ENCODE assay signal across 8 mouse cellular contexts in genomic region chr11:98203351-98203911, GRCm38 (mm10). TPM values are rescaled to one million over a fixed set of nuclear protein-coding genes. Genes with fewer than 3 reads are reported as not detected.
DNase-seq lines count a peak whose midpoint lies in the region; ATAC-seq and TF ChIP-seq lines count a peak whose summit lies in the region.

No protein-coding gene starts in this region.

- intact Hi-C loops in left cerebral cortex, adult 2 months (cut with DNase I): loop anchor here (5.0 kb wide), 1 partner anchor 176 kb away; the partner anchor contains the start of gene Rpl19
- intact Hi-C loops in left cerebral cortex, postnatal 4 days (cut with DNase I): no loop called here

- TF ChIP-seq POLR2A in bone marrow, adult 2 months (IDR thresholded peaks at IDR 0.05; ENCODE audit: borderline replicate concordance, control insufficient read depth, low read depth, low read length): 0 out of 2 replicates have a peak, but pooled peaks have one; percentile 33

- ATAC-seq in embryonic facial prominence, embryonic 15.5 days (ENCODE audit: insufficient number of reproducible peaks, low FRiP score, low TSS enrichment, low read depth): no peak; the same call in 1 of the 2 replicates
- peak; percentile 61 for ATAC-seq in hindbrain, embryonic 16.5 days
- no peak; the same call in 1 of the 2 replicates for ATAC-seq in liver, embryonic 14.5 days (ENCODE audit: insufficient read depth)

- peak overlapping the region; percentile 99 for H3K9ac ChIP-seq in embryonic facial prominence, embryonic 15.5 days
- H3K9ac ChIP-seq in hindbrain, embryonic 16.5 days (ENCODE audit: low read depth, low read length): peak overlapping the region; percentile 93
- peak overlapping the region; percentile 97 for H3K9ac ChIP-seq in liver, embryonic 14.5 days (replicated peaks)

- H3K4me2 ChIP-seq in embryonic facial prominence, embryonic 15.5 days (replicated peaks): peak overlapping the region; percentile 67
- peak overlapping the region; percentile 90 for H3K4me2 ChIP-seq in hindbrain, embryonic 16.5 days (ENCODE audit: low read length)
- peak overlapping the region; percentile 71 for H3K4me2 ChIP-seq in liver, embryonic 14.5 days (ENCODE audit: low read depth)

- no peaks in the 10 kb centered on the region for H3K27me3 ChIP-seq in embryonic facial prominence, embryonic 15.5 days
- no peaks in the 10 kb centered on the region for H3K27me3 ChIP-seq in hindbrain, embryonic 16.5 days (replicated peaks; ENCODE audit: control insufficient read depth, insufficient read depth, low read length)
- no peaks in the 10 kb centered on the region for H3K27me3 ChIP-seq in liver, embryonic 14.5 days (ENCODE audit: control insufficient read depth, insufficient read depth, low read length)

- H3K36me3 ChIP-seq in embryonic facial prominence, embryonic 15.5 days: peaks cover under 1% of the 10 kb centered on the region; the same call in 1 of the 2 replicates
- H3K36me3 ChIP-seq in hindbrain, embryonic 16.5 days (ENCODE audit: control insufficient read depth, insufficient read depth, low read length): no peaks in the 10 kb centered on the region
- peaks cover 7% of the 10 kb centered on the region for H3K36me3 ChIP-seq in liver, embryonic 14.5 days (replicated peaks; ENCODE audit: control insufficient read depth, insufficient read depth, low read depth)

- no peaks in the 10 kb centered on the region for H3K9me3 ChIP-seq in embryonic facial prominence, embryonic 15.5 days (replicated peaks)
- H3K9me3 ChIP-seq in hindbrain, embryonic 16.5 days (ENCODE audit: control insufficient read depth, low read length): no peaks in the 10 kb centered on the region
- H3K9me3 ChIP-seq in liver, embryonic 14.5 days (ENCODE audit: control insufficient read depth, low read length): no peaks in the 10 kb centered on the region

- WGBS in bone marrow, adult 2 months: under 1% methylated on average over 37 of the region's 37 CpGs
- WGBS in embryonic facial prominence, embryonic 15.5 days: under 1% methylated on average over 37 of the region's 37 CpGs
- WGBS in hindbrain, embryonic 16.5 days: under 1% methylated on average over 37 of the region's 37 CpGs
- WGBS in liver, embryonic 14.5 days (ENCODE audit: insufficient replicate concordance): under 1% methylated on average over 37 of the region's 37 CpGs

- no peaks in the 10 kb centered on the region for H3K4me1 ChIP-seq in bone marrow, adult 2 months (ENCODE audit: control insufficient read depth, insufficient read depth, low read length)
- H3K4me1 ChIP-seq in embryonic facial prominence, embryonic 15.5 days: peaks cover 14% of the 10 kb centered on the region
- H3K4me1 ChIP-seq in hindbrain, embryonic 16.5 days (ENCODE audit: control insufficient read depth, insufficient read depth, low read depth, low read length): peaks cover 23% of the 10 kb centered on the region
- peaks cover 3 to 7% of the 10 kb centered on the region in 2 experiments for H3K4me1 ChIP-seq in liver, embryonic 14.5 days (replicated peaks; ENCODE audit: control insufficient read depth in 2 of 2, insufficient read depth in 2 of 2, low read length in 1 of 2)

- no peak for TF ChIP-seq EP300 in liver, embryonic 14.5 days (IDR thresholded peaks at IDR 0.05; ENCODE audit: low read depth)

- DNase-seq in left cerebral cortex, adult 2 months (ENCODE audit: extremely low spot score in 1 of 2, low spot score in 2 of 2): peak in 1 of 2 experiments; percentile 51
- DNase-seq in left cerebral cortex, postnatal 4 days: no peak
- DNase-seq in liver, embryonic 14.5 days (ENCODE audit: low read depth in 3 of 3, low spot score in 3 of 3): no peak
- DNase-seq in spleen, postnatal 14 days (ENCODE audit: low spot score in 2 of 2): peak; percentile 20 to 36
- DNase-seq in urinary bladder, postnatal 14 days (ENCODE audit: low spot score): no peak

- H3K27ac ChIP-seq in left cerebral cortex, adult 2 months: peak overlapping the region; percentile 98
- peak overlapping the region; percentile 99 for H3K27ac ChIP-seq in bone marrow, adult 2 months (ENCODE audit: control insufficient read depth, insufficient read depth, low read depth, low read length, poor library complexity)
- H3K27ac ChIP-seq in embryonic facial prominence, embryonic 15.5 days (replicated peaks): peak overlapping the region; percentile 100
- H3K27ac ChIP-seq in hindbrain, embryonic 16.5 days (ENCODE audit: low read depth, low read length): peak overlapping the region; percentile 100
- peak overlapping the region; percentile 90 for H3K27ac ChIP-seq in liver, embryonic 14.5 days

- TF ChIP-seq CTCF in left cerebral cortex, adult 2 months (IDR thresholded peaks at IDR 0.05): no peak
- TF ChIP-seq CTCF in bone marrow, adult 2 months (IDR thresholded peaks at IDR 0.05; ENCODE audit: control insufficient read depth, insufficient read depth, low read length): no peak
- no peak for TF ChIP-seq CTCF in liver, embryonic 14.5 days (IDR thresholded peaks at IDR 0.05; ENCODE audit: low read depth)

- H3K4me3 ChIP-seq in left cerebral cortex, adult 2 months: peak overlapping the region; percentile 68
- H3K4me3 ChIP-seq in bone marrow, adult 2 months (replicated peaks; ENCODE audit: control insufficient read depth, low read depth, low read length): peak overlapping the region; percentile 94
- H3K4me3 ChIP-seq in embryonic facial prominence, embryonic 15.5 days (replicated peaks): peak overlapping the region; percentile 87
- H3K4me3 ChIP-seq in hindbrain, embryonic 16.5 days (ENCODE audit: low read length): peak overlapping the region; percentile 99
- peak overlapping the region; percentile 79 to 88 for H3K4me3 ChIP-seq in liver, embryonic 14.5 days (ENCODE audit: insufficient read depth in 1 of 2, low read depth in 2 of 2, low read length in 2 of 2)

RNA-seq across cellular contexts. Expression of gene Cdk12, which starts 0.6 kb away (rescaled TPM):
- 10 to 100 TPM; 40.0 to 40.3 TPM for total RNA-seq in left cerebral cortex, adult 2 months (2021)
- 10 to 100 TPM; 38.9 to 39.1 TPM for total RNA-seq in left cerebral cortex, postnatal 4 days (2021)
- polyA plus RNA-seq in bone marrow, adult 2 months (2011; ENCODE audit: insufficient read depth, insufficient read length, low replicate concordance, missing spikeins): 22.0 and 34.8 TPM in 2 replicates
- polyA plus RNA-seq in embryonic facial prominence, embryonic 15.5 days (2015; fragmentation: Nextera tagmentation; extraction: Ambion mirVana): 9.9 and 10.6 TPM in 2 replicates
- 6.1 and 7.7 TPM in 2 replicates for polyA plus RNA-seq in hindbrain, embryonic 16.5 days (2015; fragmentation: Nextera tagmentation; extraction: Ambion mirVana)
- 8.2 and 9.8 TPM in 2 replicates for polyA plus RNA-seq in liver, embryonic 14.5 days (2012; rRNA removed)
- 4.7 and 5.5 TPM in 2 replicates for polyA plus RNA-seq in liver, embryonic 14.5 days (2014; fragmentation: Nextera tagmentation; extraction: Ambion mirVana)

RNA-seq across cellular contexts. Expression of gene Med1, which starts 10.3 kb away (rescaled TPM):
- total RNA-seq in left cerebral cortex, adult 2 months (2021): 10 to 100 TPM; 54.9 to 55.1 TPM
- 10 to 100 TPM; 52.1 to 52.2 TPM for total RNA-seq in left cerebral cortex, postnatal 4 days (2021)
- 12.3 and 20.8 TPM in 2 replicates for polyA plus RNA-seq in bone marrow, adult 2 months (2011; ENCODE audit: insufficient read depth, insufficient read length, low replicate concordance, missing spikeins)
- polyA plus RNA-seq in embryonic facial prominence, embryonic 15.5 days (2015; fragmentation: Nextera tagmentation; extraction: Ambion mirVana): 57.9 and 59.1 TPM in 2 replicates
- 48.7 and 52.6 TPM in 2 replicates for polyA plus RNA-seq in hindbrain, embryonic 16.5 days (2015; fragmentation: Nextera tagmentation; extraction: Ambion mirVana)
- 7.1 and 8.7 TPM in 2 replicates for polyA plus RNA-seq in liver, embryonic 14.5 days (2012; rRNA removed)
- 19.7 and 22.7 TPM in 2 replicates for polyA plus RNA-seq in liver, embryonic 14.5 days (2014; fragmentation: Nextera tagmentation; extraction: Ambion mirVana)

RNA-seq across cellular contexts. Expression of gene Fbxl20, which starts 53.2 kb away (rescaled TPM):
- 10 to 100 TPM; 33.2 to 33.6 TPM for total RNA-seq in left cerebral cortex, adult 2 months (2021)
- 10 to 100 TPM; 24.4 to 27.5 TPM for total RNA-seq in left cerebral cortex, postnatal 4 days (2021)
- 7.8 and 10.1 TPM in 2 replicates for polyA plus RNA-seq in bone marrow, adult 2 months (2011; ENCODE audit: insufficient read depth, insufficient read length, low replicate concordance, missing spikeins)
- 22.0 and 24.0 TPM in 2 replicates for polyA plus RNA-seq in embryonic facial prominence, embryonic 15.5 days (2015; fragmentation: Nextera tagmentation; extraction: Ambion mirVana)
- 20.9 and 26.3 TPM in 2 replicates for polyA plus RNA-seq in hindbrain, embryonic 16.5 days (2015; fragmentation: Nextera tagmentation; extraction: Ambion mirVana)
- polyA plus RNA-seq in liver, embryonic 14.5 days (2012; rRNA removed): 2.0 and 2.3 TPM in 2 replicates
- 3.4 and 5.9 TPM in 2 replicates for polyA plus RNA-seq in liver, embryonic 14.5 days (2014; fragmentation: Nextera tagmentation; extraction: Ambion mirVana)

Comparison
In these comparisons a context has a peak if more than half of its experiments do, and no peak if none do; other contexts are left out.
1. DNase-seq: peak in spleen, postnatal 14 days (2 of 2); none in left cerebral cortex, postnatal 4 days (single experiment), liver, embryonic 14.5 days (0 of 3) and urinary bladder, postnatal 14 days (single experiment).
2. Peak in every context shown above with its lines, with median percentiles within 50 percentile points of each other: H3K27ac ChIP-seq, H3K4me3 ChIP-seq, H3K4me2 ChIP-seq and H3K9ac ChIP-seq.